Mouse (Mus musculus) brain, adult 2 months (tissue): Measurements from ENCODE around the gene Ghitm.

Source experiments
- DNase-seq: peaks from one replicate; pipeline ENCODE4 v3.0.0; 2011; ENCODE audit warnings: low read depth, low spot score

Ghitm gene

DNA sequence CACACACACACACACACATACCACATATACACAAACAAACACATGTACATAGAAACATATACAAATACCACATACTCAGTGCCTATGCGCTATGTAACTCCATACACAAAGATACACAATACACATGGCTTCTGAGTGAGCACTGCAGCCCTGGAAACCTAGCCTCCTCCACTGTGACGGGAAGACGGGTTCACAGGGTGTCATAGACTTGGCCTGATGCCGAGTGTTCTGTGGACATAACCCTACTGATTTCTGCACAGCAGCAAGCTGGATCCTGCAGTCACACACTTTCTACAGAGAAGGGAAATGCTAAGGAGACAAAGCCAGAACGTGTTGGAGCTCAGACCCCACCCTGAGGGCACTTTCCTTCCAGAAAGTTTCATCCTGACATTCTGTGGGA, 30.3 kb downstream of the Ghitm start:
- no peak for DNase-seq

DNA sequence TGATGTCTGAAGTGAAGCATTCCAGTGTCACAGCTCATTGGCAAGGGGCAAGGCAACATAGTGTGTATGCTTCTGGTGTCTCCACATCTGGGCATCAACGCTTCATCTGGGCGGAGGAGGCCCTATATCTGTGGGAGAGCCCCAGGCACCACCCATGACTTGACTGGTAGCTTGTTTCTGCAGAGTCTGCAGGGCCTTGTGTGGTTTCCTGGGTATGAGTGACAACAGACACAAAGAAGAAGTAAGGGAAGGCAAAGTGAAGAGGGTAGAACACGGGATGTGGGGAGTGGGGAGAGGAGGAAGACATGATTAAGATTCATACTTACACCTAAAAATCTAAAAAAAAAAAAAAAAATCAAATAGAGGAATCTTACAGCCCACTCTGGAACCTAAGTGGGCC, 32.6 kb downstream of the Ghitm start:
- no peak for DNase-seq

DNA sequence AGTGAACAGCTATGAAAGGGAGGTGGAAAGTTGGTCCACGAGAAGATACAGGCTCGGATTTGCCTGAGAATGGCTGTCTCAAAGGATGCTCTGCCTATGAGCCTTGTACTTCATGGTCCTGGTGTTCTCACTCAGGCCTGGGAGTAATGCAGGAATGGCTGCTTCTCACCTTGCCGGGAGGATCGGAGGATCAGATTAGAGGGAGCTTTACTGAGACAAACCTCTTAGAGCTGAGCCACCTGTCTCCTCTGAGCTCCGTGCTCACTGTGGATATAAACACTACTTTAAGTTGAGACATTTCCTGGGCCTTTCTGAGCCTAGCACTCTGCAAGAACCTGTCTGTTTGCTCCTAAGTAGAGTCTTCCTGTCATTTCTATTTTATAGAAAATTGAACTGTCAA, 33.5 kb downstream of the Ghitm start:
- DNase-seq, result no peak

DNA sequence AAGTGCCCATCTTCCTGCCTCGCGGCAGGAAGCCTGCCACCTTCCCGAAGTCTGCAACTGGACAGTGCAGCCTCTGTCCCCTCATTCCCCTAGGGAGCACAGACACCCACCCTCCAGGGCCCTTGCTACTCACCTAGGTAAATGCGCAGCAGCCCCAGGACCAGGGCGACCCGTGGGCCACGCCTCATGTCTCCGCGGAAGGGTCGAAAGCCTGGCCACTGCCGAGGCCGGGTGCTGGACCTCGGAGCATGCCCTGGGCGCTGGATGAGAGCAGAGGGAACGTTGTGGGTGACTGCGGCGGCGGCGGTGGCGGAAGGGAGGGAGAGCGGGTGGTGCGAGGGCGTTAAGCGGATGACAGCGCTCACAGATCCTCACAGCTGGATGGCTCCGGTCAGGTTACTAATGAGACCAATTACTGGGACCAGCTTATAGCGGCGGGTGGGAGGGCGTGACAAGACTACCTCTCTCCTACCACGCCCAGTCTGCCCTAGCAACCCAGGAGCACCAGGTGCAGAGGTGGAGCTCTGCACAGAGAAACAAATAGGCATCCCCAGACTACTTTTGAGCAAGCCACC, 37.0 kb downstream of the Ghitm start, which contains the start of gene Cdhr1:
Gene Cdhr1, minus strand, starts transcription at position 392 of the 575 bp plus-strand sequence.
- DNase-seq, result peak; percentile 20

DNA sequence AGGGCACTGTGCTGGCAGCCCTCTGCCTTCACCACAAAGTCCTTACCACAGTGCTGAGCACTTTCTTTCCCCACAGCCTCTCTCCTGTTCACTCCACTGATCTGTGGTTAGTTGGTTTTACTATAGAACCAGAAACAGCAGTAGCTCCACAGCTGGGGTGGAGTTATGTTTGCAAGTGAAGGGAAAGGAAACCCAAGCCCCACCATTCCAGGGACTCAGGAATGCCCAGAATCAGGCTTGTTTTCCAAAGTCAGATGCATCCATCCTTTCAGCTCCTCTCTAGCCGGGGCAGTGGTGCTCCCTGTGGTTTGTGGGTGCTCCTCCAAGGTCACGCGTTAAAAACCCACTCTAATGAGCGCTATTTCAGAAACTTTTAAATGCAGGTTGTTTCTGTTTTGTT, 39.5 kb downstream of the Ghitm start:
- no peak for DNase-seq

DNA sequence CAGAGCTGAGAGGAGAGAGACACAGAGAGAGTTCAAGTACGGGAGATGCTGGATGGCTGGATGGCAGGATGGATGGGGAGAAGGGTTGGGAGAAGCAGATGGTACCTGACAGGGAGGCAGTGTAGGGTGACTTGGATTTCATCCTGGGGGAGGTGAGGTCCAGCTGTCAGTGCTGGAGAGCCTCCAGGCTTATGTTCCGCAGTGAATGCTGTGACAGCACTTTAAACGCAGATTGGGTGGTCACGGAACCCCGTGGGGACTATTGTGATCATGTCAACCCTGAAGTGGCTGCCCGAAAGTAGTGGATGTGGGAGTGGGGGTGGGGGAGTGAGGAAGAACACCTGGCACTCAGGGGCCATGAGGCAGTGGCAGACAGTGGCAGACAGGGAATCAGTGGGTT, 40.6 kb downstream of the Ghitm start:
- DNase-seq, result no peak

DNA sequence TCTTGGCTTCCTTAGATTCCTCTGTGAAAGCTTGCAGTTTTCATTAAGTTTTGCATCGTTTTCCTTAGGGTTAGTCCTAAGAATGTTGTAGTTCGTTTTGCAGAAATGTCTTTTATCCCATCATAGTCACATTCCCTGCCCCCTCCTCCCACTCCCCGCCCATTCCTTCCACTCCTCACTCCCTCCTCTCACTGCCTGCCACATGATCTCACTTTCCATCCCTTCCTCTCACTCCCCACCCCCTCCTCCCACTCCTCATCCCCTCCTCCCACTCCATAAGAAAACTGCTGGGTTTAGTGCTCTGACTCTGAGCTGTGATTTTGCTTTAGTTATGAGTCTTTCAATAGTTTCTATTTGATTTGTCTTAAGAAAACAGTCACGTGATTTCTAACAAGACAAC, 51.3 kb downstream of the Ghitm start:
- peak; percentile 15 for DNase-seq

DNA sequence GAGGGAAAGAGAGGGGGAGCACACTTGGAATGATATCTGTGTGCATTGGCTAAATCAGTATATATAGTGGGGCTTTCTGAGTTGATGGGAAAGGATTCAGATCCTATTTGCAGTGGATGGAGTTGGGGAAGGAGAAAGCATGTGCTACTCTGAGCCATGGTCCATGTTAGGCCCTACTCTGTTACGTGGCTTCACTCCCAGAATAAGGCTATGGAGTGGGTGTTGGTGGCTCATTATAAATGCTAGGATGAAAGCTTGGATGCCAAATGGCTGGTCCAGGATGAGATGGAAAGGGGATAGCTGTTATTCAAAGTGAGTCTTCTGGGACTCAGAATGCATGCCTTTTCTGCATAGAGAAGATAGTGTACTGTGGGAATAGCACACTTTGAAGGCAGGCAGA, 54.3 kb downstream of the Ghitm start:
- DNase-seq, result peak; percentile 45
